Mouse (Mus musculus): Measurements from ENCODE around the gene Dph1.

DNA sequence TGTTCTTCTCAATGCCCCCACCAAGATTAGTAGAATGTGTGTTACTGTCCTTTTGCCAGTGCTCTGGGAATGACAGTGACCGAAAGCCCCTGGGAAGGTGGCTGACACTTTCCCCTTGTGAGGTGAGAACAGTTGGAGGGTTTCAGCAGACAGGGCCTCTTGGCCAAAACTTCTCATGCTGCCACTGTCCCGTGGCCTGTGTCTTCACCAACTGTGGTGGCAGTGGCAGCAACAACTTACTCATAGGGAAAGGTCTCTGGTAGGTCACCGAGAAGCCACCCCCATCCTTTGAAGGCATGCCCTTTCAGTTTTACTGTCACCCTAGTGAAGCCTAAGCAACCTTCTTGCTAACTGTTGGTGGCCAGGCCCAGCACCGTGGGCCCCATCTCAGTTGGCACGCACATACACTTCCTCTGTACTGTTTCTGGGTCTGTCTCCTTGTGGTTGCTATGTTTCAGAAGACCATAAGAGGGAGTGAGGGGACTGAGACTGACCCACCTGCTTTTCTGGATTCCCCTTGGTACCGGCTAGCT lies 36.9 kb downstream of the Dph1 start:
- TF ChIP-seq HCFC1 (IDR thresholded peaks at IDR 0.05; ENCODE audit: borderline replicate concordance, insufficient read depth, low read length) (no peak), MAFK (IDR thresholded peaks at IDR 0.05; ENCODE audit: insufficient read depth, low read depth, low read length) (no peak), ZC3H11A (IDR thresholded peaks at IDR 0.05; ENCODE audit: borderline replicate concordance, low read depth, low read length) (no peak), CHD2 (IDR thresholded peaks at IDR 0.05; ENCODE audit: low read depth, low read length) (no peak), ZNF384 (IDR thresholded peaks at IDR 0.05; ENCODE audit: low read depth, low read length) (no peak)

Measured in ES-E14 (cell line).